Mouse (Mus musculus) heart, postnatal 0 days (tissue): ENCODE data around the gene Phospho1.

Experiments used
- CTCF ChIP-seq: IDR thresholded peaks from 2 replicates; pipeline ENCODE4 v1.5.1; 2016; ENCODE audit warnings: antibody characterized with exemption, control low read depth, low read depth
- EP300 ChIP-seq: IDR thresholded peaks from 2 replicates; pipeline ENCODE4 v1.6.1; 2016; ENCODE audit warnings: antibody characterized with exemption, low read depth

GRCm38 (mm10) chr11:95835832-95836231, 11.5 kb downstream of the Phospho1 start:
- TF ChIP-seq EP300 = no peak
- no peak for TF ChIP-seq CTCF
